Mouse (Mus musculus): ENCODE results near the gene Acot6.

Acot6 gene

GRCm38 (mm10) chr12:84152352-84153190, 52.1 kb downstream of the Acot6 start:
- no peak for DNase-seq (ENCODE audit: low read depth, low spot score)

GRCm38 (mm10) chr12:84153414-84153813, 53.0 kb downstream of the Acot6 start:
- DNase-seq (ENCODE audit: low read depth, low spot score) = no peak

- DNase-seq (ENCODE audit: low read depth, low spot score) = peak; percentile 43
These were observed 54.5 kb downstream of the Acot6 start for GRCm38 (mm10) chr12:84154786-84155522.

DNA sequence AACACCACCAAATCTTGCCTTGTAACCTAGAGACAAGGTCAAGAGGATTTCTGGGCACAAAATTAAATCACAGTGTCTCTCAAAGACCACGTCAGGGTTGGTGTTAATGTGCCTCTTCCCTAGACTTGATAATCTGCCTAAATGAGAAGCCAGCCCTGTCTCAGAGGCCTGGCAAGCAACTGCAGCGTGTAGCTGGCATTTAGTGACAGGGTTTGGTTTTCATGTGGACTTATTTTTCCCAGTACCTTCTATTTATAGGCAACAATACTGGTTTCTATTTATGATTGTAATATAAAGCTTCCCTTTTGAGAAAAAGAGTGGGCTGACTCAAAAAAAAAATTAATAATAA, 55.0 kb downstream of the Acot6 start:
- DNase-seq (ENCODE audit: low read depth, low spot score) = no peak

GRCm38 (mm10) chr12:84156210-84156609, 55.8 kb downstream of the Acot6 start:
- no peak for DNase-seq (ENCODE audit: low read depth, low spot score)

DNA sequence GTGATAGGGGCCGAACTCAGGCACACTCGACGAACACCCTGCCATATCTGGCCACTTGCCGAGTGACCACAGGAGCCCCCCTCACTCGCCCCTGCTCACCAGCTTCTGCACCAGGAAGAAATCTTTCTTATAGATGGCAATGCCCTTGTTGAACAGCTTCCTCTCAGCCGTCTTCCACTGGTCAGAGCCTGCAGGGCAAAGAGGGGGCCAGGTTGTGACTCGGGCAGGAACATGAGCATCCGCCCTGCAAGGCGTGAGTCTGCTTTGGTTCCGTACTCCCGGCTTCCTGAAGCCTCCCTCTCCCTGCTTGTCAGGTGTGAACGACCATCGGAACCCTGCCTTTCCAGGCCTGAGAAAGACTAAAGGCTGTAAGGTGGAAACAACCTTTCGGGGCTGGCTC, 57.7 kb downstream of the Acot6 start:
- DNase-seq (ENCODE audit: low read depth, low spot score) = no peak

GRCm38 (mm10) chr12:84160491-84160890, 60.0 kb downstream of the Acot6 start:
- no peak for DNase-seq (ENCODE audit: low read depth, low spot score)

All from 3T3-L1 (cell line).